Mouse (Mus musculus): ENCODE data around the gene Vmn1r218. TPM values are rescaled to one million over a fixed set of nuclear protein-coding genes. Genes with fewer than 3 reads are reported as not detected.
"Not testable (repeated sequence)": the region's sequence is repeated elsewhere in the genome, so short reads cannot be mapped to it uniquely, and the experiment has no call there.

The Vmn1r218 gene
- not detected in 2 replicates for polyA plus RNA-seq (2015; fragmentation: Nextera tagmentation; extraction: Ambion mirVana)

GRCm38 (mm10) chr13:23133099-23133498 is at the start of gene Vmn1r218:
Gene Vmn1r218, plus strand, starts transcription at chr13:23133155.
- no peaks in the 10 kb centered on the region for H3K36me3 ChIP-seq (ENCODE audit: control insufficient read depth, insufficient read depth, low read length)
- H3K9me3 ChIP-seq (ENCODE audit: control insufficient read depth, low read length): no peaks in the 10 kb centered on the region
- no peak within 1 kb of the TSS for H3K9ac ChIP-seq (ENCODE audit: low read depth, low read length)
- no peaks in the 10 kb centered on the region for H3K27me3 ChIP-seq (replicated peaks; ENCODE audit: control insufficient read depth, insufficient read depth, low read length)
- peak; percentile 50; the same call in 1 of the 2 replicates for ATAC-seq
- no peaks in the 10 kb centered on the region for H3K4me1 ChIP-seq (ENCODE audit: control insufficient read depth, insufficient read depth, low read depth, low read length)
- no peak within 1 kb of the TSS for H3K4me2 ChIP-seq (ENCODE audit: low read length)
- H3K27ac ChIP-seq (ENCODE audit: low read depth, low read length): no peak within 1 kb of the TSS
- WGBS: 81% methylated on average over 3 of the region's 3 CpGs
- no peak within 1 kb of the TSS for H3K4me3 ChIP-seq (ENCODE audit: low read length)

- Histone ChIP-seq H3K4me2 (ENCODE audit: low read length) (no peak overlapping the region), H3K27ac (ENCODE audit: low read depth, low read length) (no peak overlapping the region), H3K27me3 (replicated peaks; ENCODE audit: control insufficient read depth, insufficient read depth, low read length) (no peaks in the 10 kb centered on the region), H3K9ac (ENCODE audit: low read depth, low read length) (no peak overlapping the region), H3K36me3 (ENCODE audit: control insufficient read depth, insufficient read depth, low read length) (no peaks in the 10 kb centered on the region), H3K9me3 (ENCODE audit: control insufficient read depth, low read length) (no peaks in the 10 kb centered on the region), H3K4me3 (ENCODE audit: low read length) (no peak overlapping the region), H3K4me1 (ENCODE audit: control insufficient read depth, insufficient read depth, low read depth, low read length) (no peaks in the 10 kb centered on the region)
- WGBS: 94% methylated on average over 4 of the region's 4 CpGs
- no peak for ATAC-seq
Observed at GRCm38 (mm10) chr13:23094386-23094785, 38.6 kb upstream of the Vmn1r218 start.

GRCm38 (mm10) chr13:23118126-23118525 is 14.8 kb upstream of the Vmn1r218 start, which contains the start of gene Vmn1r217:
Gene Vmn1r217, minus strand, starts transcription at chr13:23118226.
- not testable (repeated sequence) for H3K27me3 ChIP-seq (replicated peaks; ENCODE audit: control insufficient read depth, insufficient read depth, low read length); H3K9me3 ChIP-seq (ENCODE audit: control insufficient read depth, low read length); H3K36me3 ChIP-seq (ENCODE audit: control insufficient read depth, insufficient read depth, low read length); H3K4me1 ChIP-seq (ENCODE audit: control insufficient read depth, insufficient read depth, low read depth, low read length); H3K4me2 ChIP-seq (ENCODE audit: low read length); H3K4me3 ChIP-seq (ENCODE audit: low read length); H3K27ac ChIP-seq (ENCODE audit: low read depth, low read length); ATAC-seq; H3K9ac ChIP-seq (ENCODE audit: low read depth, low read length)
- 76% methylated on average over 1 of the region's 1 CpGs for WGBS

DNA sequence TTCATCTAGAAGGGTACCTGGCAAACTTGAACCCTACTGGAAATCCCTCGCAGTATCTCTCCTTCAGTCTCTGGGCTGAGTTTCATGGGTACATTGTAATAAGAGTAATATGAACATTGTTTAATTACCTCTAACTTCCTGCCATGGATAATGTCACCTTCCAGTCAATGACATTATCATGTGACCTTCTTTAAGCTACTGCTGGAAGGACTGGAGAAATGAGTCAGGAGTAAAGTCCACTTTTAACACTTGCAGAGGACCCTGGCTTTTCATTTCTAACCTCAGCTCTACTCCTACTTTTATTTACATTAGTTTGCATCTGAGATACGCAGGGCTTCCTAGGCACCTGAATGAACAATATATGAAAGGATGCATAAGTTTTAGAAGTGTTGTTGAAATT is 12.3 kb upstream of the Vmn1r218 start:
- Histone ChIP-seq H3K4me3 (ENCODE audit: low read length) (no peak overlapping the region), H3K9ac (ENCODE audit: low read depth, low read length) (no peak overlapping the region), H3K4me1 (ENCODE audit: control insufficient read depth, insufficient read depth, low read depth, low read length) (no peaks in the 10 kb centered on the region), H3K9me3 (ENCODE audit: control insufficient read depth, low read length) (no peaks in the 10 kb centered on the region), H3K4me2 (ENCODE audit: low read length) (no peak overlapping the region), H3K27ac (ENCODE audit: low read depth, low read length) (no peak overlapping the region), H3K27me3 (replicated peaks; ENCODE audit: control insufficient read depth, insufficient read depth, low read length) (no peaks in the 10 kb centered on the region), H3K36me3 (ENCODE audit: control insufficient read depth, insufficient read depth, low read length) (no peaks in the 10 kb centered on the region)
- WGBS: 91% methylated on average over 2 of the region's 2 CpGs
- ATAC-seq: no peak

DNA sequence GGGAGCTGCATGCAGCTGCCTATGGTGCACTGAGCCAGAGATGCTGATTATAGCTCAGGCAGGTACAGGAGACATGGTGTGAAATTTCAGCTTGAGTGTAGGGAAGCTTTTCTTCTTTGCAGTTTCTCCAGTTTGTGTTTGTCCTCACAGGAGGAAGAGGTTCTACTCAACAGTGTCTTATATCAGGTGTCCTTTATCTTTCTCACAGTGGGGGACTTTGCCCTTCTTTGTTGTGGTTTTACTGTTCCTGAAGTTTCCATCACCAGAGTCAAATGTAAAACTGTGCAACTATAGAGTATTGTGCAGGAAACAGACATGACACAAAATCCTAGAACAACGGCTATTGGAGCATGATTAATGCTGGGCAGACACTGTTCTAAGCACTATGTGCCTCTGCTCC is 546 bp downstream of the Vmn1r218 start:
- Histone ChIP-seq H3K9me3 (ENCODE audit: control insufficient read depth, low read length) (no peaks in the 10 kb centered on the region), H3K4me1 (ENCODE audit: control insufficient read depth, insufficient read depth, low read depth, low read length) (no peaks in the 10 kb centered on the region), H3K36me3 (ENCODE audit: control insufficient read depth, insufficient read depth, low read length) (no peaks in the 10 kb centered on the region), H3K27me3 (replicated peaks; ENCODE audit: control insufficient read depth, insufficient read depth, low read length) (no peaks in the 10 kb centered on the region), H3K27ac (ENCODE audit: low read depth, low read length) (no peak overlapping the region), H3K4me3 (ENCODE audit: low read length) (no peak overlapping the region), H3K9ac (ENCODE audit: low read depth, low read length) (no peak overlapping the region), H3K4me2 (ENCODE audit: low read length) (no peak overlapping the region)
- WGBS: 62% methylated on average over 1 of the region's 1 CpGs
- ATAC-seq: peak; percentile 69; the same call in 1 of the 2 replicates

DNA sequence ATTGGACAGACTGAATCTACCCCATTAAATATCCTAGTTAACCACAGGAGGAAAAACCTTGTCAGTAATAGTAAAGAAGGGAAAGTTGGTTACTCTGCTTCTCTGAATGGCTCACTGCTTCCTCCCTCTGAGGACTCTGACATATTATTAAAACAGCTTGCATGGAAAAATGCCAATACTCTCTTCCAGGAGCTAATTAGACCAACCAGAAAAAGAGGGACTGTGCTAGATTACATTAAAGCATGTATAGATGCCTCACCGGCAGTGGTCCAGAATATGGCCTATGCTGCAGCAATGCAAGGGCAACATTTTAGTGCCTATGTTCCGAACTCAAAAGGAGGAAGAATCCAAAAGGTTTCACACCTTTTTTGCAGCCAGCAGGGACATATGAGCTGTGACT is 5.9 kb downstream of the Vmn1r218 start:
- ATAC-seq: no peak
- 82% methylated on average over 2 of the region's 2 CpGs for whole genome bisulfite sequencing
- Histone ChIP-seq H3K36me3 (ENCODE audit: control insufficient read depth, insufficient read depth, low read length) (no peaks in the 10 kb centered on the region), H3K27ac (ENCODE audit: low read depth, low read length) (no peak overlapping the region), H3K27me3 (replicated peaks; ENCODE audit: control insufficient read depth, insufficient read depth, low read length) (no peaks in the 10 kb centered on the region), H3K9ac (ENCODE audit: low read depth, low read length) (no peak overlapping the region), H3K4me3 (ENCODE audit: low read length) (no peak overlapping the region), H3K4me1 (ENCODE audit: control insufficient read depth, insufficient read depth, low read depth, low read length) (no peaks in the 10 kb centered on the region), H3K4me2 (ENCODE audit: low read length) (no peak overlapping the region), H3K9me3 (ENCODE audit: control insufficient read depth, low read length) (no peaks in the 10 kb centered on the region)

DNA sequence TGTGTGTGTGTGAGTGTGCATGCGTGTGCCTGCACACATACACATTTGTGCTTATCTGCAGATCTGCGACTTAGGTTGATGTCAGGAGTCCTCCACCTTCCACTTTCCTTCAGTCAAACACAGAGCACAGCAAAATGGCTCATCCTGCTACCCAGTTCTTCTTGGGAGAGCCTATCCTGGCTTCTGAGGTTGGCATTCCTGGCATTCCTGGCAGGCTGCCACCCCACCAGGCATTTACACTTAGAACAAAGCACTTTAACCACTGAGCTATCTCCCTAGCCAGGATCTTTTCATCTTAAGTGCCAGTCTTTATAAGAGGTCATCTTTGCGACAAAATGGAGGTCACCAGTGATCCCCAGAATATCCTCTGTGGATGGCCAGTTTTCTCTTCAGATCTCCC is 24.9 kb downstream of the Vmn1r218 start:
- Histone ChIP-seq H3K9me3 (ENCODE audit: control insufficient read depth, low read length) (no peaks in the 10 kb centered on the region), H3K27me3 (replicated peaks; ENCODE audit: control insufficient read depth, insufficient read depth, low read length) (no peaks in the 10 kb centered on the region), H3K4me2 (ENCODE audit: low read length) (no peak overlapping the region), H3K36me3 (ENCODE audit: control insufficient read depth, insufficient read depth, low read length) (no peaks in the 10 kb centered on the region), H3K4me3 (ENCODE audit: low read length) (no peak overlapping the region), H3K27ac (ENCODE audit: low read depth, low read length) (no peak overlapping the region), H3K4me1 (ENCODE audit: control insufficient read depth, insufficient read depth, low read depth, low read length) (no peaks in the 10 kb centered on the region), H3K9ac (ENCODE audit: low read depth, low read length) (no peak overlapping the region)
- WGBS: 58% methylated on average over 3 of the region's 3 CpGs
- no peak for ATAC-seq

DNA sequence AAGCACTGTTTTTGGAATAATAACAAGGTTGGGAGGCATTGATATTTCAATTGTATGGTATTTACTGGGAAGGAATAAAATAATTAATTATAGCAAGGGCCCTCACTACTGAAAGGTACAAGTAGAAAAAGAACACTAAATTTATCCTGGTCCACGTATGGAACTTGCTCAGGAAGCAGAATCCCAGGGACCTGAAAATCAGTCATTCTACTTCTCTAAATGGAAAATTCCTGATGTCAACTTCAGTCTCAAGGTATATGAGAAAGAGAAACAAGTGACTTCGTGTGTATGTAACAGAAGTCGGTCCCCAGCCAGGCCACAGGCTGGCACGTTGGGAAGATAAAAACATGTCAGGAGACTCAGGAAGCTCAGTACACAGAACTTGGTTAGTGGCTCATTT is 26.1 kb downstream of the Vmn1r218 start, which contains the start of gene Vmn1r219:
Gene Vmn1r219, plus strand, starts transcription at position 301 of the 400 bp plus-strand sequence.
- ATAC-seq: no peak
- H3K4me1 ChIP-seq (ENCODE audit: control insufficient read depth, insufficient read depth, low read depth, low read length): no peaks in the 10 kb centered on the region
- H3K9me3 ChIP-seq (ENCODE audit: control insufficient read depth, low read length): no peaks in the 10 kb centered on the region
- H3K36me3 ChIP-seq (ENCODE audit: control insufficient read depth, insufficient read depth, low read length): no peaks in the 10 kb centered on the region
- no peak within 1 kb of the TSS for H3K9ac ChIP-seq (ENCODE audit: low read depth, low read length)
- no peak within 1 kb of the TSS for H3K27ac ChIP-seq (ENCODE audit: low read depth, low read length)
- 90% methylated on average over 4 of the region's 4 CpGs for WGBS
- H3K4me2 ChIP-seq (ENCODE audit: low read length): no peak within 1 kb of the TSS
- no peaks in the 10 kb centered on the region for H3K27me3 ChIP-seq (replicated peaks; ENCODE audit: control insufficient read depth, insufficient read depth, low read length)
- no peak within 1 kb of the TSS for H3K4me3 ChIP-seq (ENCODE audit: low read length)

GRCm38 (mm10) chr13:23166471-23166870 is 33.5 kb downstream of the Vmn1r218 start:
- H3K4me1 ChIP-seq (ENCODE audit: control insufficient read depth, insufficient read depth, low read depth, low read length); H3K36me3 ChIP-seq (ENCODE audit: control insufficient read depth, insufficient read depth, low read length); ATAC-seq; H3K4me3 ChIP-seq (ENCODE audit: low read length); H3K9me3 ChIP-seq (ENCODE audit: control insufficient read depth, low read length); H3K4me2 ChIP-seq (ENCODE audit: low read length); H3K27me3 ChIP-seq (replicated peaks; ENCODE audit: control insufficient read depth, insufficient read depth, low read length); H3K9ac ChIP-seq (ENCODE audit: low read depth, low read length); H3K27ac ChIP-seq (ENCODE audit: low read depth, low read length): not testable (repeated sequence)
- WGBS: 82% methylated on average over 4 of the region's 4 CpGs

GRCm38 (mm10) chr13:23187875-23188274 is 54.9 kb downstream of the Vmn1r218 start, which contains the start of gene Vmn1r220:
Gene Vmn1r220, minus strand, starts transcription at chr13:23187975.
- H3K27ac ChIP-seq (ENCODE audit: low read depth, low read length): no peak within 1 kb of the TSS
- no peaks in the 10 kb centered on the region for H3K36me3 ChIP-seq (ENCODE audit: control insufficient read depth, insufficient read depth, low read length)
- 80% methylated on average over 2 of the region's 2 CpGs for WGBS
- no peaks in the 10 kb centered on the region for H3K9me3 ChIP-seq (ENCODE audit: control insufficient read depth, low read length)
- no peak within 1 kb of the TSS for H3K4me2 ChIP-seq (ENCODE audit: low read length)
- no peak within 1 kb of the TSS for H3K9ac ChIP-seq (ENCODE audit: low read depth, low read length)
- H3K4me3 ChIP-seq (ENCODE audit: low read length): no peak within 1 kb of the TSS
- no peaks in the 10 kb centered on the region for H3K4me1 ChIP-seq (ENCODE audit: control insufficient read depth, insufficient read depth, low read depth, low read length)
- no peaks in the 10 kb centered on the region for H3K27me3 ChIP-seq (replicated peaks; ENCODE audit: control insufficient read depth, insufficient read depth, low read length)
- no peak for ATAC-seq
